Mouse (Mus musculus) heart, postnatal 0 days (tissue): ENCODE results near the gene Mapk7.

Experiments used
- CTCF ChIP-seq: IDR thresholded peaks from 2 replicates; pipeline ENCODE4 v1.5.1; 2016; ENCODE audit warnings: antibody characterized with exemption, control low read depth, low read depth
- EP300 ChIP-seq: IDR thresholded peaks from 2 replicates; pipeline ENCODE4 v1.6.1; 2016; ENCODE audit warnings: antibody characterized with exemption, low read depth

DNA sequence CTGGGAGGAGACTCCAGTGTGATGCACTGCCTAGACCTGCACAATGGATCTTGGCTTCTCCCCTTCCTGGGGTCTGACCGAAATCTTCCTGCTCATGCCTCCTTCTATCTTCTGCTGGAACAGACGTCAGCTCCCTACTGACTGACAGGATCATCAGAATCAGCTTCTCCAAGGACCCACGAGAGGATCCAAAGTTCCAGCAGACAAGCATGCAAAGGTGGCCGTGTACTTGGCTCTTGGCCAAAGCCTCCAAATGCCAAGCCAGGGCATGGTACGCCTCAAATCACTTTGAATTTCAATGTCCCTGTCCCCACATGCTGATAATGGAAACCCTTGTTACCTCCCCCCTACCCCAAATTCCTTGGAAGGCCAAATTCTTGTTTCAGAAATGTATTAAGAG lies 46.2 kb downstream of the Mapk7 start:
- no peak for TF ChIP-seq CTCF
- TF ChIP-seq EP300: no peak
